Mouse (Mus musculus): ENCODE measurements at regions not wholly inside any gene's neighbourhood (a gene's known extent, or its start where the extent isn't known, plus 50 kb on each side); places are given as distances from the start of the nearest gene placed in this dataset.

GRCm38 (mm10) chr9:115483024-115483423, 172.8 kb upstream of the Stt3b start:
- Histone ChIP-seq H3K4me1 (ENCODE audit: control insufficient read depth, low read depth, low read length) (no peaks in the 10 kb centered on the region), H3K9ac (ENCODE audit: low read depth, low read length) (no peak overlapping the region), H3K27me3 (ENCODE audit: control insufficient read depth, insufficient read depth, low read depth, low read length) (no peaks in the 10 kb centered on the region), H3K36me3 (ENCODE audit: control insufficient read depth, insufficient read depth) (no peaks in the 10 kb centered on the region), H3K4me2 (ENCODE audit: low read depth, low read length) (no peak overlapping the region), H3K27ac (ENCODE audit: low read length) (no peak overlapping the region), H3K9me3 (replicated peaks; ENCODE audit: control insufficient read depth, low read length) (no peaks in the 10 kb centered on the region), H3K4me3 (ENCODE audit: low read depth, low read length) (no peak overlapping the region)
- 50% methylated on average over 7 of the region's 7 CpGs for WGBS (ENCODE audit: insufficient replicate concordance)
- ATAC-seq (ENCODE audit: low read depth), result no peak

- Histone ChIP-seq H3K27me3 (ENCODE audit: control insufficient read depth, insufficient read depth, low read depth, low read length) (no peaks in the 10 kb centered on the region), H3K36me3 (ENCODE audit: control insufficient read depth, insufficient read depth) (no peaks in the 10 kb centered on the region), H3K4me2 (ENCODE audit: low read depth, low read length) (no peak overlapping the region), H3K4me3 (ENCODE audit: low read depth, low read length) (no peak overlapping the region), H3K27ac (ENCODE audit: low read length) (no peak overlapping the region), H3K9ac (ENCODE audit: low read depth, low read length) (no peak overlapping the region), H3K9me3 (replicated peaks; ENCODE audit: control insufficient read depth, low read length) (no peaks in the 10 kb centered on the region), H3K4me1 (ENCODE audit: control insufficient read depth, low read depth, low read length) (no peaks in the 10 kb centered on the region)
- 13% methylated on average over 2 of the region's 2 CpGs for WGBS (ENCODE audit: insufficient replicate concordance)
- ATAC-seq (ENCODE audit: low read depth), result no peak
These were observed 173.5 kb upstream of the Stt3b start for GRCm38 (mm10) chr9:115483721-115484120.

GRCm38 (mm10) chr9:115484408-115484807, 174.2 kb upstream of the Stt3b start:
- Histone ChIP-seq H3K4me1 (ENCODE audit: control insufficient read depth, low read depth, low read length) (no peaks in the 10 kb centered on the region), H3K27me3 (ENCODE audit: control insufficient read depth, insufficient read depth, low read depth, low read length) (no peaks in the 10 kb centered on the region), H3K4me2 (ENCODE audit: low read depth, low read length) (no peak overlapping the region), H3K9ac (ENCODE audit: low read depth, low read length) (no peak overlapping the region), H3K9me3 (replicated peaks; ENCODE audit: control insufficient read depth, low read length) (no peaks in the 10 kb centered on the region), H3K36me3 (ENCODE audit: control insufficient read depth, insufficient read depth) (no peaks in the 10 kb centered on the region), H3K27ac (ENCODE audit: low read length) (no peak overlapping the region), H3K4me3 (ENCODE audit: low read depth, low read length) (no peak overlapping the region)
- WGBS (ENCODE audit: insufficient replicate concordance), result 50% methylated on average over 1 of the region's 1 CpGs
- no peak for ATAC-seq (ENCODE audit: low read depth)

- whole genome bisulfite sequencing (ENCODE audit: insufficient replicate concordance), result 59% methylated on average over 4 of the region's 4 CpGs
- H3K4me3 ChIP-seq (ENCODE audit: low read depth, low read length), result no peak overlapping the region
- ATAC-seq (ENCODE audit: low read depth), result no peak
These were observed 175.0 kb upstream of the Stt3b start for GRCm38 (mm10) chr9:115485219-115485618.

GRCm38 (mm10) chr9:115487175-115487760, 177.0 kb upstream of the Stt3b start:
- ATAC-seq (ENCODE audit: low read depth), result no peak
- Histone ChIP-seq H3K4me1 (ENCODE audit: control insufficient read depth, low read depth, low read length) (no peaks in the 10 kb centered on the region), H3K4me3 (ENCODE audit: low read depth, low read length) (no peak overlapping the region), H3K36me3 (ENCODE audit: control insufficient read depth, insufficient read depth) (no peaks in the 10 kb centered on the region), H3K9me3 (replicated peaks; ENCODE audit: control insufficient read depth, low read length) (no peaks in the 10 kb centered on the region), H3K9ac (ENCODE audit: low read depth, low read length) (no peak overlapping the region), H3K27ac (ENCODE audit: low read length) (no peak overlapping the region), H3K4me2 (ENCODE audit: low read depth, low read length) (no peak overlapping the region), H3K27me3 (ENCODE audit: control insufficient read depth, insufficient read depth, low read depth, low read length) (no peaks in the 10 kb centered on the region)
- 73% methylated on average over 5 of the region's 5 CpGs for WGBS (ENCODE audit: insufficient replicate concordance)

More at GRCm38 (mm10) chr9:115485219-115485618, 175.0 kb upstream of the Stt3b start:
- Histone ChIP-seq H3K9me3 (replicated peaks; ENCODE audit: control insufficient read depth, low read length) (no peaks in the 10 kb centered on the region), H3K27me3 (ENCODE audit: control insufficient read depth, insufficient read depth, low read depth, low read length) (no peaks in the 10 kb centered on the region), H3K9ac (ENCODE audit: low read depth, low read length) (no peak overlapping the region), H3K4me2 (ENCODE audit: low read depth, low read length) (no peak overlapping the region), H3K4me1 (ENCODE audit: control insufficient read depth, low read depth, low read length) (no peaks in the 10 kb centered on the region), H3K27ac (ENCODE audit: low read length) (no peak overlapping the region), H3K36me3 (ENCODE audit: control insufficient read depth, insufficient read depth) (no peaks in the 10 kb centered on the region)

- Histone ChIP-seq H3K9me3 (replicated peaks; ENCODE audit: control insufficient read depth, low read length) (no peaks in the 10 kb centered on the region), H3K36me3 (ENCODE audit: control insufficient read depth, insufficient read depth) (no peaks in the 10 kb centered on the region), H3K4me1 (ENCODE audit: control insufficient read depth, low read depth, low read length) (no peaks in the 10 kb centered on the region), H3K27me3 (ENCODE audit: control insufficient read depth, insufficient read depth, low read depth, low read length) (no peaks in the 10 kb centered on the region), H3K9ac (ENCODE audit: low read depth, low read length) (no peak overlapping the region), H3K4me2 (ENCODE audit: low read depth, low read length) (no peak overlapping the region), H3K27ac (ENCODE audit: low read length) (no peak overlapping the region), H3K4me3 (ENCODE audit: low read depth, low read length) (no peak overlapping the region)
- 62% methylated on average over 9 of the region's 9 CpGs for WGBS (ENCODE audit: insufficient replicate concordance)
- 0 out of 2 replicates have a peak, but pooled peaks have one; percentile 21 for ATAC-seq (ENCODE audit: low read depth)
These were observed 178.9 kb upstream of the Stt3b start for GRCm38 (mm10) chr9:115488913-115489809.

GRCm38 (mm10) chr9:115492431-115493171, 182.4 kb upstream of the Stt3b start:
- no peak overlapping the region for H3K27ac ChIP-seq (ENCODE audit: low read length)
- no peaks in the 10 kb centered on the region for H3K4me1 ChIP-seq (ENCODE audit: control insufficient read depth, low read depth, low read length)
- no peaks in the 10 kb centered on the region for H3K36me3 ChIP-seq (ENCODE audit: control insufficient read depth, insufficient read depth)
- H3K27me3 ChIP-seq (ENCODE audit: control insufficient read depth, insufficient read depth, low read depth, low read length), result no peaks in the 10 kb centered on the region
- 24% methylated on average over 6 of the region's 6 CpGs for WGBS (ENCODE audit: insufficient replicate concordance)
- no peak overlapping the region for H3K4me2 ChIP-seq (ENCODE audit: low read depth, low read length)
- H3K9me3 ChIP-seq (replicated peaks; ENCODE audit: control insufficient read depth, low read length), result no peaks in the 10 kb centered on the region
- ATAC-seq (ENCODE audit: low read depth), result no peak
- H3K4me3 ChIP-seq (ENCODE audit: low read depth, low read length), result no peak overlapping the region
- H3K9ac ChIP-seq (ENCODE audit: low read depth, low read length), result no peak overlapping the region

- Histone ChIP-seq H3K4me3 (ENCODE audit: low read depth, low read length) (no peak overlapping the region), H3K4me2 (ENCODE audit: low read depth, low read length) (no peak overlapping the region), H3K27me3 (ENCODE audit: control insufficient read depth, insufficient read depth, low read depth, low read length) (no peaks in the 10 kb centered on the region), H3K9ac (ENCODE audit: low read depth, low read length) (no peak overlapping the region), H3K4me1 (ENCODE audit: control insufficient read depth, low read depth, low read length) (no peaks in the 10 kb centered on the region), H3K36me3 (ENCODE audit: control insufficient read depth, insufficient read depth) (no peaks in the 10 kb centered on the region), H3K9me3 (replicated peaks; ENCODE audit: control insufficient read depth, low read length) (no peaks in the 10 kb centered on the region), H3K27ac (ENCODE audit: low read length) (no peak overlapping the region)
- 62% methylated on average over 2 of the region's 2 CpGs for WGBS (ENCODE audit: insufficient replicate concordance)
- no peak for ATAC-seq (ENCODE audit: low read depth)
These were observed 183.5 kb upstream of the Stt3b start for GRCm38 (mm10) chr9:115493765-115494164.

GRCm38 (mm10) chr9:115499536-115499935, 189.3 kb upstream of the Stt3b start:
- H3K4me1 ChIP-seq (ENCODE audit: control insufficient read depth, low read depth, low read length), result no peaks in the 10 kb centered on the region
- H3K4me2 ChIP-seq (ENCODE audit: low read depth, low read length), result no peak overlapping the region
- no peak overlapping the region for H3K9ac ChIP-seq (ENCODE audit: low read depth, low read length)
- WGBS (ENCODE audit: insufficient replicate concordance), result 66% methylated on average over 3 of the region's 3 CpGs
- no peak overlapping the region for H3K27ac ChIP-seq (ENCODE audit: low read length)
- no peak for ATAC-seq (ENCODE audit: low read depth)
- H3K36me3 ChIP-seq (ENCODE audit: control insufficient read depth, insufficient read depth), result no peaks in the 10 kb centered on the region
- H3K9me3 ChIP-seq (replicated peaks; ENCODE audit: control insufficient read depth, low read length), result no peaks in the 10 kb centered on the region
- no peaks in the 10 kb centered on the region for H3K27me3 ChIP-seq (ENCODE audit: control insufficient read depth, insufficient read depth, low read depth, low read length)
- no peak overlapping the region for H3K4me3 ChIP-seq (ENCODE audit: low read depth, low read length)

Measured in liver, embryonic 16.5 days (tissue).